Mouse (Mus musculus) embryonic facial prominence, embryonic 14.5 days (tissue): Measurements from ENCODE around the gene Gna12. TPM values are rescaled to one million over a fixed set of nuclear protein-coding genes. Genes with fewer than 3 reads are reported as not detected.

ENCODE experiments used
- ATAC-seq: fragments of 200-750 bp; cut with Nextera tagmentation; 2 replicates; pipeline ENCODE4 v1.8.0; 2017; ENCODE audit warnings: low read depth, moderate number of reproducible peaks, moderate TSS enrichment
- DNase-seq: peaks from one replicate; pipeline ENCODE4 v3.0.0-alpha.2; 2015; ENCODE audit warnings: low spot score
- H3K27ac ChIP-seq: fragments of 300-500 bp; sonication (generic); replicated peaks from 2 replicates; pipeline ENCODE4 v1.5.1; 2014; ENCODE audit warnings: low read depth, mild to moderate bottlenecking, low read length, moderate library complexity
- H3K27me3 ChIP-seq: fragments of 300-500 bp; sonication (generic); replicated peaks from 2 replicates; pipeline ENCODE4 v1.6.1; 2014; ENCODE audit warnings: low read length; ENCODE audit not compliant: control insufficient read depth, insufficient read depth
- H3K36me3 ChIP-seq: fragments of 300-500 bp; sonication (generic); 2 replicates; pipeline ENCODE4 v1.6.1; 2014; ENCODE audit warnings: low read length, mixed read lengths; ENCODE audit not compliant: control insufficient read depth, insufficient read depth
- H3K4me1 ChIP-seq: fragments of 300-500 bp; sonication (generic); 2 replicates; pipeline ENCODE4 v1.6.1; 2014; ENCODE audit warnings: antibody characterized with exemption, low read length; ENCODE audit not compliant: control insufficient read depth, insufficient read depth
- H3K4me2 ChIP-seq: fragments of 300-500 bp; sonication (generic); 2 replicates; pipeline ENCODE4 v1.6.1; 2014; ENCODE audit warnings: low read depth, mild to moderate bottlenecking, low read length, moderate library complexity, mixed read lengths
- H3K4me3 ChIP-seq: fragments of 300-500 bp; sonication (generic); 2 replicates; pipeline ENCODE4 v1.5.1; 2014; ENCODE audit warnings: low read depth, mild to moderate bottlenecking, low read length
- H3K9ac ChIP-seq: fragments of 300-500 bp; sonication (generic); 2 replicates; pipeline ENCODE4 v1.6.1; 2014; ENCODE audit warnings: low read depth, mild to moderate bottlenecking, low read length, moderate library complexity, mixed read lengths
- H3K9me3 ChIP-seq: fragments of 300-500 bp; sonication (generic); 2 replicates; pipeline ENCODE4 v1.6.1; 2016; ENCODE audit warnings: low read length; ENCODE audit not compliant: control insufficient read depth
- WGBS: fragments of 180-500 bp; shearing (Covaris S2); extraction: QIAGEN DNeasy Blood & Tissue Kit; methylation state at CpG from one replicate; pipeline ENCODE4 v1.1.7; 2014; 5-methylcytosine and 5-hydroxymethylcytosine counted together
- polyA plus RNA-seq: library from polyadenylated mRNA; unstranded; fragments of >200 nt; fragmentation: Nextera tagmentation; extraction: Ambion mirVana; gene quantifications from 2 replicates; pipeline ENCODE4 v1.2.1, GENCODE M21; 2014

The Gna12 gene
- polyA plus RNA-seq, 1 experiment from 2014 or later: 28.9 TPM

DNA sequence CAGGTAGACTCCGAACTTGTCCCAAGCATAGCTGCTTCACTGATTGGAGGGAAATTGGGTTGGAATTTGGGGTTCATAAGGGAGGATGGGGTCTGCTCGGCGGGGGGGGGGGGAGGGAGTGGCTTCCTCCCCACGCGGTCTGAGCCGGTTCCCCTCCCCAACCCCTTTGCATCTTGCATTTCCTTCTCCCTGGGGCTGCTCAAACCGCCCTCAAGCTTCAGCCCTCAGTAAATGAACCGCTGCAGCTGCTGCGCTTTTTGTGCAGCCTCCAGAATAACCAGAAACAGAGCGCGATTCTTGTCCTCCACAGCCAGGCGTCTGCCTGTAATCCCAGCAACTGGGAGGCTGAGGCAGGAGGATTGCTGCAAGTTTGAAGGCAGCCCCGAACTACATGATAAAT lies 94.1 kb downstream of the Gna12 start:
- WGBS: 20% methylated on average over 11 of the region's 13 CpGs
- H3K9me3 ChIP-seq: peaks cover 5% of the 10 kb centered on the region
- H3K27ac ChIP-seq: no peak overlapping the region
- H3K4me3 ChIP-seq: peak overlapping the region; percentile 34; the same call in 1 of the 2 replicates
- H3K9ac ChIP-seq: no peak overlapping the region
- peaks cover 4% of the 10 kb centered on the region; the same call in 1 of the 2 replicates for H3K4me1 ChIP-seq
- no peaks in the 10 kb centered on the region for H3K36me3 ChIP-seq
- ATAC-seq: no peak
- H3K4me2 ChIP-seq: peak overlapping the region; percentile 62
- peaks cover 24% of the 10 kb centered on the region for H3K27me3 ChIP-seq
- no peak for DNase-seq

DNA sequence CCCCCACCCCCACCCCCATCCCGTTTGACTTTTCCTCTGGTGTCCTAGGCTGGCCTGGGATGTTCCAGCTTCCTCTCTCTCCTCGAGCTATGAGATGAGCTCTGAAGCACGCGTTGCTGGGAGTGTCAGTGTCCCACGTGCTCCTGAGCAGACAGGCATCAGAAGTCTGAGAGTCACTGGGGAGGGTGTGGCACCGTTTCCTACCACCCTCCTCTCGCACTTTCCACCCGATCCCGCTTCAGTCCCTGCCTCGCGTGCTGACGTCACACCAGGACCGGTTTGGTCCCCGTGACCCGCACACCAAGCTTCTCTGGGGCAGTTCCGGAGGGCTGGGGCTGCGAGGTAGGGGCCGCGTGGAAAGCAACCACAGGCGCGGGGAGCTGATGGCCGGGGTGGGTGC lies 94.9 kb downstream of the Gna12 start:
- peak overlapping the region; percentile 49; the same call in 1 of the 2 replicates for H3K9ac ChIP-seq
- H3K4me1 ChIP-seq: peaks cover 4% of the 10 kb centered on the region; the same call in 1 of the 2 replicates
- H3K27ac ChIP-seq: no peak overlapping the region
- H3K36me3 ChIP-seq: no peaks in the 10 kb centered on the region
- DNase-seq: peak; percentile 49
- peaks cover 5% of the 10 kb centered on the region for H3K9me3 ChIP-seq
- H3K4me3 ChIP-seq: peak overlapping the region; percentile 34
- H3K27me3 ChIP-seq: peaks cover 24% of the 10 kb centered on the region
- peak overlapping the region; percentile 62 for H3K4me2 ChIP-seq
- ATAC-seq: peak; percentile 42; the same call in 1 of the 2 replicates
- 0% methylated on average over 15 of the region's 22 CpGs for WGBS

DNA sequence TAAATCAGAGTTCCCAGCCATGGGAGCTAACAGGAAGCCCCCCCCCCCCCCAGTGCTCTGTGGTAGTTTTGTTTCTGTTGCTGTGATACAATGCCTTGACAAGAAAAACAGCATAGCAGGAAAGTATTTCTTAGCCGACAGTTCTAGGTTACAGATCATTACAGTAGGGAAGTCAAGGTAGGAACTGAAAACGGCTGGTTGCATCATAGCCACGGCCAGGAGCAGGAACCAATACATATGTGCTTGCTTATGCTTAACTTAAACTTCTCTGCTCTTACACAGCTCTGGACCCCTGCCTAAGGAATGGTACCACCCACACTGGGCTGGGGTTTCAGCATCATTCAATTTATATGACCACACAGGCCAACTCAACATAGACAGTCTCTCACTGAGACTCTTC lies 96.9 kb downstream of the Gna12 start:
- no peaks in the 10 kb centered on the region for H3K36me3 ChIP-seq
- no peak for ATAC-seq
- WGBS: 67% methylated on average over 3 of the region's 3 CpGs

DNA sequence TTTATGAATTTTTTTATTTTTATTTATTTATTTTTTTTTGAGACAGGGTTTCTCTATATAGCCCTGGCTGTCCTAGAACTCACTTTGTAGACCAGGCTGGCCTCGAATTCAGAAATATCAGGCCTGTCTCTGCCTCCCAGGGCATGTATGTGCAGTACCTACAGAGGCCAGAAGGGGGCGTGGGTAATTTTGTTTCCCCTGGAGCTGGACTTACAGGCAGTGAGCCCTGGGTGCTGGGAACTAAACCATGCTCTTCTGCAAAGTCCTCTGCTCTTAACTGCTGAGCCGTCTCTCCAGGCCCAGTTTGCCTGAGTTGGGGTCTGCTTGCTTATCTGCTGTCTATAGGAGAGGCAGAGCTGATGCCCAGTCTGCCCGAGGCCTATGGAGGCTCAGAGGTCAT lies 98.0 kb downstream of the Gna12 start:
- DNase-seq (no peak), ATAC-seq (no peak)
- peaks cover 4% of the 10 kb centered on the region; the same call in 1 of the 2 replicates for H3K4me1 ChIP-seq
- peaks cover 5% of the 10 kb centered on the region for H3K9me3 ChIP-seq
- 60% methylated on average over 4 of the region's 4 CpGs for WGBS
- no peak overlapping the region for H3K9ac ChIP-seq
- H3K4me2 ChIP-seq: no peak overlapping the region
- H3K36me3 ChIP-seq: no peaks in the 10 kb centered on the region
- H3K27me3 ChIP-seq: peaks cover 24% of the 10 kb centered on the region
- H3K4me3 ChIP-seq: no peak overlapping the region
- no peak overlapping the region for H3K27ac ChIP-seq

More for the DNA sequence above, 96.9 kb downstream of the Gna12 start:
- Histone ChIP-seq H3K4me1 (peaks cover 4% of the 10 kb centered on the region; the same call in 1 of the 2 replicates), H3K27ac (no peak overlapping the region), H3K9ac (no peak overlapping the region), H3K27me3 (peaks cover 24% of the 10 kb centered on the region), H3K4me3 (no peak overlapping the region), H3K4me2 (no peak overlapping the region), H3K9me3 (peaks cover 5% of the 10 kb centered on the region)
- no peak for DNase-seq

DNA sequence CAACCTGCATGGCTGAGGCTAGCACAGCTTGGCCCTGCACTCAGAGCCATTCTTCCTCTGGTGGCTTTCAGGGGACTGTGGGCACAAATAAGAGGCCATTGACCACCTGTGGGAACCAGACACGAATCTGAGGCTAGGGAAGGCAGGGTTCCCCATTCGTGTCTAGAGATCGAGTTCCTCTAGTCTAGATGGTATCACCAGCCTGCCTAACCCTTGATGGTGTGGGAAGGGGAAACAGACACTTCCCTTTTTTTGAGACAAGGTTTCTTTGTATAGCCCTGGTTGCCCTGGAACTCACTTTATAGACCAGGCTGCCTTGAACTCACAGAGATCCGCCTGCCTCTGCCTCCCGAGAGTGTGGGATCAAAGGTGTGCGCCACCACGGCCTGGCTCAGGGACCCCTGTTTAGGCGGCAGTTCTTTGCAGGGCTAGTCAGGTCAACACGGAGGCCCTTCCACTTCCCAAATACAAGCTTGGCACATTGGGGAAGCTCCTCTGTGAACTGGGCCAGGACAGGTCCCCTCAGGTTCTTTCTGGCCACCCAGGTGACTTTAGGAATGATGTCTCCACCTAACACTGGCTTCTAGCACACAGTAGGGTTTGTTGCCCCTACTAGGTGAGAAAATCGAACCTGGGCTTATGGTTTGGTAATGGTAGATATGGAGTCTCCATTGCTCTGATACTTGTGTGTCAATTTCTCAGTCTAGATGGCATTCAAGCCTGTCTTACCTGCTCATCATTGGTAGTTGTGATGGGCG lies 99.0 kb downstream of the Gna12 start:
- peaks cover under 1% of the 10 kb centered on the region for H3K9me3 ChIP-seq
- no peak overlapping the region for H3K4me3 ChIP-seq
- H3K4me2 ChIP-seq: no peak overlapping the region
- peaks cover 4% of the 10 kb centered on the region; the same call in 1 of the 2 replicates for H3K4me1 ChIP-seq
- H3K9ac ChIP-seq: no peak overlapping the region
- no peak for ATAC-seq
- no peaks in the 10 kb centered on the region for H3K36me3 ChIP-seq
- no peak overlapping the region for H3K27ac ChIP-seq
- no peak for DNase-seq
- 83% methylated on average over 11 of the region's 11 CpGs for WGBS
- peaks cover 16% of the 10 kb centered on the region for H3K27me3 ChIP-seq

DNA sequence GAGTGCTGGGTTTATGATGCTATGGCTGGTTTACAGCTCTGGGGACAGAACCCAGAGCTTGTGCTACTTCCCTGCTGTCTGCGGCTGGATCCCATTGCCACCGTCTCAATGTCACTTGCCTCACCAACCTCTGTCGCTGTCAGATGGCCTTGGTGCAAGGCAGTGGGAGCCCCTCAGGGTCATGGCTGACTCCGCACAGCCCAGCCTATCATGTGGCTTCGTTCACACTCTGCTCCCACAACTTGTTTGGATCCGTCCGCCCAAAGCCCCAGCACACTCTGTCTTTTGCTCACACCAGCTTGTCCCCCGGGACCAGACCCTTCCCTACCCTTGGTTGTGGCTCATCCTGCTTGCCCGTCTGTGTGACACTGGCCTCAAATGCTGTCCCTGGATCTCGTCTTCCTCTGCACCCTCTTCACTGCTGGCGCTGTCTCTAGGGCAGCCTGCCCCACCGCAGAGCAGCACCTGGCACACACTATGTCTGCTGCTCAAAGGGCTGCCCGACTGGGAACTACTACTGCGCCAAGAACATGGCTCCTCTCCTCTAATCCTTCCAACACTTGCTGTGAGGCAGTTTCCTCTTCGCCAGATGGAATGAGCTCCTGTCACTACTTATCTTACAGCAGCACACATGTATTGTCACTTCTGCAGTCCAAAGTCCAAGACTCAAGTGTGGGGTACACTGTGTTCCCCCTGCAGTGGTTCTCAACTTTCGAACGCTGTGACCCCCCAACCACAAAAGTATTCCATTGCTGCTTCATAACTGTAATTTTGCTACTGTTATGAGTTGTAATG lies 103.1 kb downstream of the Gna12 start:
- H3K27ac ChIP-seq: no peak overlapping the region
- no peak overlapping the region for H3K4me2 ChIP-seq
- H3K36me3 ChIP-seq: no peaks in the 10 kb centered on the region
- H3K4me3 ChIP-seq: no peak overlapping the region
- no peak for DNase-seq
- H3K4me1 ChIP-seq: no peaks in the 10 kb centered on the region
- 85% methylated on average over 15 of the region's 17 CpGs for WGBS
- no peak overlapping the region for H3K9ac ChIP-seq
- ATAC-seq: no peak
- H3K9me3 ChIP-seq: no peaks in the 10 kb centered on the region
- no peaks in the 10 kb centered on the region for H3K27me3 ChIP-seq

DNA sequence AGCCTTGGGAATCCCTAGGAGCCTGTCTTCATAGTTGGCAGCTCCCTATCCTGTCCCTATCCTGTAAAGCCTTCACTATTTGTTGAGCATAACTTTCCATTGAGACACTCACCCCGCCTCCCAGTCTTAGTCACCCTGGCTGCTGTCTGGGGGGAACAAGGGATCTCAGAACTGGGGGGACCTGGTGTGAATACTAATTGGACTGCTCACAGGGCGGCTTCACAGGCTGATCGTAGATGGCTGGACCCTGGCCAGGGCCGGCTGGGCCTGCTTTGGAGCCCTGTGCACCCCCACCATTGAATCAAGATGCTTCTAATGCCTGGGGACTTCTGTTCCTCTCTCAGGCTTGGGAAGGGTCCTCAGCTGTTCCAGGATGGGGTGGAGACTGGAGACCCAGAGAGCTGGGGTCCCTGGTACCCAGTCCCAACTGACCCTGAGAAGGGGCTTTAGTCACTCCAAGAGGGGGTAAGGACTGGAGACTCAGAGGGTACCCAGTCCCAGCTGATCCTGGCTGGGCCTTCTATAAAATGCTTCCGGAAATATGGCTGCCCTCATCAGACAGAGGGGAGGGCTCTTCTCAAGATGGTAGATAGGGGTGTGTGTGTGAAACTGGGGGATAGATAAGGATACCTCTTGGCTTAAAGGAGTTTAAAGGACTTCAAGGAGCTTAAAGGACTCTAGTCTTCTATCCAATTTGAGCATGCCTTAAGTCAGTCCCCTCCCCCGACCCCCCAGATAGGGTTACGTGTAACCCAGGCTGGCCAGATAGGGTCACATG lies 104.0 kb downstream of the Gna12 start:
- 76% methylated on average over 7 of the region's 7 CpGs for WGBS
- Histone ChIP-seq H3K4me1 (no peaks in the 10 kb centered on the region), H3K4me3 (no peak overlapping the region)

DNA sequence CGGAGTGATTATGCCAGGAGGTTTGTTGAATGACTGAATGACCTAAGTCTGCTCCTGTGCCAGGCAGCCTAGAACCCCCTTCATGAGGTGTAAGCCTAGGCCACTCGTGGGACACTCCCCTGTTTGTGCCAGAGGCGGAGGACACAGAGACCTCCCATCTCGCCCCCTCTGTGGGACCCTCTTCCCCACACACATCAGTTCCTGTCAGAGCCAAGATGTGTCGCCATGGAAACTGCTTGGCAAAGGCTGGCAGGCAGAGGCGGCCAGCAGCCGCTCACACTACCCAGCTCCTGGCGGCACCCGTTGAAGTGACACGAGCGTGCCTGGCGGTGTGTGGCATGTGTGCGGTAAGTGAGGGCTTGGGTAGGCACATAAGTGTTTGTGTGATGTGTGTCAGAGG lies 106.4 kb downstream of the Gna12 start, which contains the start of gene Amz1:
Gene Amz1, plus strand, starts transcription at position 306 of the 400 bp plus-strand sequence.
- no peak within 1 kb of the TSS for H3K9ac ChIP-seq
- no peak within 1 kb of the TSS for H3K27ac ChIP-seq
- DNase-seq (no peak), ATAC-seq (no peak)
- no peaks in the 10 kb centered on the region for H3K27me3 ChIP-seq
- no peak within 1 kb of the TSS for H3K4me3 ChIP-seq
- H3K4me1 ChIP-seq: no peaks in the 10 kb centered on the region
- H3K9me3 ChIP-seq: no peaks in the 10 kb centered on the region
- H3K4me2 ChIP-seq: no peak within 1 kb of the TSS
- WGBS: 76% methylated on average over 13 of the region's 13 CpGs
- H3K36me3 ChIP-seq: peaks cover 7% of the 10 kb centered on the region

More for the DNA sequence above, 104.0 kb downstream of the Gna12 start:
- H3K4me2 ChIP-seq: no peak overlapping the region
- H3K9ac ChIP-seq: no peak overlapping the region
- no peaks in the 10 kb centered on the region for H3K36me3 ChIP-seq
- no peak overlapping the region for H3K27ac ChIP-seq
- H3K9me3 ChIP-seq: no peaks in the 10 kb centered on the region
- H3K27me3 ChIP-seq: no peaks in the 10 kb centered on the region
- ATAC-seq (no peak), DNase-seq (no peak)
